Mouse (Mus musculus) myocyte (in vitro differentiated cells): ENCODE measurements around the gene Prrg2.

Source experiments
- CEBPB ChIP-seq: IDR thresholded peaks from 2 replicates; pipeline ENCODE4 v1.6.1; 2011; ENCODE audit warnings: mild to moderate bottlenecking, moderate library complexity; ENCODE audit not compliant: poor library complexity, insufficient read depth, severe bottlenecking
- E2F4 ChIP-seq: IDR thresholded peaks from one replicate; pipeline ENCODE4 v1.6.1; 2011; ENCODE audit warnings: mild to moderate bottlenecking, control low read depth, moderate library complexity; ENCODE audit not compliant: insufficient read depth
- MAX ChIP-seq: IDR thresholded peaks from one replicate; pipeline ENCODE4 v1.6.1; 2011; ENCODE audit warnings: low read depth, mild to moderate bottlenecking, control low read depth
- MYOD1 ChIP-seq, 3 experiments: IDR thresholded peaks; one replicate each; pipeline ENCODE4 v1.6.1; 2011; ENCODE audit warnings: control low read depth in 2 of 3, low read depth in 2 of 3, mild to moderate bottlenecking in 2 of 3, moderate library complexity in 1 of 3; ENCODE audit not compliant: insufficient read length in 2 of 3, control insufficient read depth in 1 of 3
- POLR2A ChIP-seq: IDR thresholded peaks from one replicate; pipeline ENCODE4 v1.6.1; 2011; ENCODE audit warnings: low read depth, mild to moderate bottlenecking, control low read depth, moderate library complexity; ENCODE audit not compliant: insufficient read length
- POLR2AphosphoS2 ChIP-seq: IDR thresholded peaks from one replicate; pipeline ENCODE4 v1.6.1; 2011; ENCODE audit warnings: low read depth, control low read depth; ENCODE audit not compliant: insufficient read length
- TCF12 ChIP-seq: IDR thresholded peaks from one replicate; pipeline ENCODE4 v1.6.1; 2011; ENCODE audit warnings: mild to moderate bottlenecking, control low read depth; ENCODE audit not compliant: poor library complexity, insufficient read depth, severe bottlenecking
- USF1 ChIP-seq: IDR thresholded peaks from one replicate; pipeline ENCODE4 v1.6.1; 2011; ENCODE audit warnings: low read depth, mild to moderate bottlenecking, control low read depth, moderate library complexity

- no peak for TF ChIP-seq POLR2A
- no peak for TF ChIP-seq USF1
- TF ChIP-seq CEBPB, result no peak
- no peak for TF ChIP-seq POLR2AphosphoS2
- TF ChIP-seq MAX, result no peak
- no peak for TF ChIP-seq E2F4
- TF ChIP-seq TCF12, result no peak
- no peak for TF ChIP-seq MYOD1 (IDR thresholded peaks at IDR 0.05; ENCODE audit: control insufficient read depth in 1 of 3, insufficient read length in 2 of 3, low read depth in 2 of 3)
These were observed 49.7 kb downstream of the Prrg2 start for GRCm38 (mm10) chr7:45012824-45013223.
